Mouse (Mus musculus): ENCODE measurements at regions not wholly inside any gene's neighbourhood (a gene's known extent, or its start where the extent isn't known, plus 50 kb on each side); places are given as distances from the start of the nearest gene placed in this dataset.

GRCm38 (mm10) chr2:166261799-166262198 is 106.3 kb upstream of the Sulf2 start:
- DNase-seq = peak; percentile 25 to 29

GRCm38 (mm10) chr2:166261065-166261464 is 105.6 kb upstream of the Sulf2 start:
- no peak for DNase-seq

- no peak for DNase-seq
Observed at GRCm38 (mm10) chr2:166258771-166259180, 103.3 kb upstream of the Sulf2 start.

GRCm38 (mm10) chr2:166257666-166258065 is 102.2 kb upstream of the Sulf2 start:
- no peak for DNase-seq

- no peak for DNase-seq
Observed at GRCm38 (mm10) chr2:166256193-166256592, 100.7 kb upstream of the Sulf2 start.

- no peak for DNase-seq
Observed at GRCm38 (mm10) chr2:166254581-166254980, 99.1 kb upstream of the Sulf2 start.

- DNase-seq = no peak
Observed at GRCm38 (mm10) chr2:166252107-166252506, 96.6 kb upstream of the Sulf2 start.

- DNase-seq = no peak
Observed at GRCm38 (mm10) chr2:166251421-166251820, 96.0 kb upstream of the Sulf2 start.

- DNase-seq = no peak
Observed at GRCm38 (mm10) chr2:166250571-166250970, 95.1 kb upstream of the Sulf2 start.

- no peak for DNase-seq
Observed at GRCm38 (mm10) chr2:166249338-166249950, 94.0 kb upstream of the Sulf2 start.

GRCm38 (mm10) chr2:166246401-166247189 is 91.1 kb upstream of the Sulf2 start:
- DNase-seq = peak in 1 of 2 experiments; percentile 9

- DNase-seq = no peak
Observed at GRCm38 (mm10) chr2:166245219-166245618, 89.8 kb upstream of the Sulf2 start.

GRCm38 (mm10) chr2:166242786-166243521 is 87.5 kb upstream of the Sulf2 start:
- no peak for DNase-seq

GRCm38 (mm10) chr2:166241310-166241709 is 85.8 kb upstream of the Sulf2 start:
- DNase-seq = no peak

- no peak for DNase-seq
Observed at GRCm38 (mm10) chr2:166240056-166240455, 84.6 kb upstream of the Sulf2 start.

GRCm38 (mm10) chr2:166237554-166238269 is 82.2 kb upstream of the Sulf2 start:
- DNase-seq = no peak

- DNase-seq = no peak
Observed at GRCm38 (mm10) chr2:166236102-166236501, 80.6 kb upstream of the Sulf2 start.

- no peak for DNase-seq
Observed at GRCm38 (mm10) chr2:166234579-166235212, 79.2 kb upstream of the Sulf2 start.

GRCm38 (mm10) chr2:166233246-166233645 is 77.8 kb upstream of the Sulf2 start:
- DNase-seq = no peak

- DNase-seq = no peak
Observed at GRCm38 (mm10) chr2:166232376-166232775, 76.9 kb upstream of the Sulf2 start.

GRCm38 (mm10) chr2:166230617-166231016 is 75.2 kb upstream of the Sulf2 start:
- no peak for DNase-seq

GRCm38 (mm10) chr2:166228356-166228755 is 72.9 kb upstream of the Sulf2 start:
- no peak for DNase-seq

GRCm38 (mm10) chr2:166227496-166227895 is 72.0 kb upstream of the Sulf2 start:
- no peak for DNase-seq
